Mouse (Mus musculus) embryonic fibroblast, embryonic 13.5 days (primary cell): ENCODE results near the gene Antxr2.

Source experiments
- CTCF ChIP-seq: IDR thresholded peaks from 2 replicates; pipeline ENCODE4 v1.5.1; 2011; ENCODE audit warnings: mild to moderate bottlenecking, control low read depth, low read length, moderate library complexity, borderline replicate concordance; ENCODE audit not compliant: insufficient read depth
- POLR2A ChIP-seq: IDR thresholded peaks from 2 replicates; pipeline ENCODE4 v1.6.1; 2011; ENCODE audit warnings: low read depth, mild to moderate bottlenecking, control low read depth, low read length, moderate library complexity

DNA sequence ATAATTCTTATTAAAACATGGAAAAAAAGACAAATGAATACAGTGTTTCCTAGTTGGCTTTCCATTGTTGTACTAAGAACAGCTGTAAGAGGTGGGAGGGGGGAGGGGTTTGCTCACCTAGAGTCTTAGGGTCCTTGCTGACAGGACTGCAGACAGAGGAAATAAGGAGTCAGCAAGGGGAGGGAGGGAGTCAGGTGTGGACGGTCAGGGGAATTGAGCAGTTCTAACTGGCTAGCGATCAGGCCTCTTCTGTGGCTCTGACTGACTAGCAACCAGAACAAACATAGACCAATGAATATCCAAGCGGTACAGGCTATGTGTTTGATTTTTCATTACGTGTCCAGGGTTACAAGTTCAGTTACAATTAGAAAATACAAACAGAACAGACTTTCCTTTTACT is 35.0 kb downstream of the Antxr2 start:
- TF ChIP-seq POLR2A = no peak
- no peak for TF ChIP-seq CTCF
